Mouse (Mus musculus) stomach, embryonic 14.5 days (tissue): ENCODE measurements at regions not wholly inside any gene's neighbourhood (a gene's known extent, or its start where the extent isn't known, plus 50 kb on each side); places are given as distances from the start of the nearest gene placed in this dataset.

Source experiments
- ATAC-seq: fragments of 200-750 bp; cut with Nextera tagmentation; 2 replicates; pipeline ENCODE4 v1.8.0; 2017; ENCODE audit warnings: low read depth, moderate TSS enrichment; ENCODE audit not compliant: insufficient number of reproducible peaks, insufficient read depth, low FRiP score
- H3K27ac ChIP-seq: fragments of 300-500 bp; sonication (generic); 2 replicates; pipeline ENCODE4 v1.5.1; 2014; ENCODE audit warnings: mild to moderate bottlenecking, low read length, moderate library complexity, mixed read lengths
- H3K27me3 ChIP-seq: fragments of 300-500 bp; sonication (generic); 2 replicates; pipeline ENCODE4 v1.6.1; 2014; ENCODE audit warnings: low read length, control low read depth, mixed read lengths; ENCODE audit not compliant: control insufficient read depth, insufficient read depth
- H3K36me3 ChIP-seq: fragments of 300-500 bp; sonication (generic); 2 replicates; pipeline ENCODE4 v1.6.1; 2014; ENCODE audit warnings: mild to moderate bottlenecking, control low read depth, low read length, moderate library complexity, mixed read lengths; ENCODE audit not compliant: control insufficient read depth, insufficient read depth
- H3K4me1 ChIP-seq: fragments of 300-500 bp; sonication (generic); 2 replicates; pipeline ENCODE4 v1.6.1; 2014; ENCODE audit warnings: low read length, control low read depth, mixed read lengths; ENCODE audit not compliant: control insufficient read depth, insufficient read depth
- H3K4me2 ChIP-seq: fragments of 300-500 bp; sonication (generic); replicated peaks from 2 replicates; pipeline ENCODE4 v1.6.1; 2014; ENCODE audit warnings: low read depth, low read length, control low read depth
- H3K4me3 ChIP-seq: fragments of 300-500 bp; sonication (generic); 2 replicates; pipeline ENCODE4 v1.5.1; 2014; ENCODE audit warnings: low read depth, low read length, control low read depth
- H3K9ac ChIP-seq: fragments of 300-500 bp; sonication (generic); replicated peaks from 2 replicates; pipeline ENCODE4 v1.6.1; 2014; ENCODE audit warnings: low read depth, mild to moderate bottlenecking, control low read depth, low read length, moderate library complexity, mixed read lengths
- H3K9me3 ChIP-seq: fragments of 300-500 bp; sonication (generic); 2 replicates; pipeline ENCODE4 v1.6.1; 2016; ENCODE audit warnings: low read depth, low read length, control low read depth; ENCODE audit not compliant: control insufficient read depth
- WGBS: fragments of 180-500 bp; shearing (Covaris S2); extraction: QIAGEN DNeasy Blood & Tissue Kit; methylation state at CpG from one replicate; pipeline ENCODE4 v1.1.7; 2014; 5-methylcytosine and 5-hydroxymethylcytosine counted together

DNA sequence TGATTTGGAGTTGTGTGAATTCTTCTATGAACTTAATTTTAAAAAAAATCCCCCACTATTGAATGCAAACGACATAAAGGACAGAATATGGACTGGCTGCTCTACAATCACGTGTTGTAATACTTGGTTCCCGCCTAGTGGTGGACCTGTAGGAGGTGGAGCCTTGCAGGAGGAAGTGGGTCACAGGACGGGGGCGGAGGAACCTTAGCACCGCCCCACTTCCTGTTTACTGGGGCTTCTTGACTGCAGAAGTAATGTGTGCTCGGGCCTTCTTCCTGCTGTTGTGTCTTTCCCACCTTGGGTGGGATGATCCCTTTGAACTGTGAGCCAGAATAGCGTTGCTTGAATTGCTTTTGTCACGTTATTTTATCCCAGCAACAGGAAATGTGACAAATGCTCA lies 52.2 kb upstream of the Tmem108 start:
- no peaks in the 10 kb centered on the region for H3K4me1 ChIP-seq
- H3K4me3 ChIP-seq = no peak overlapping the region
- H3K27me3 ChIP-seq = no peaks in the 10 kb centered on the region
- H3K36me3 ChIP-seq = no peaks in the 10 kb centered on the region
- no peak overlapping the region for H3K27ac ChIP-seq
- H3K4me2 ChIP-seq = no peak overlapping the region
- no peak overlapping the region for H3K9ac ChIP-seq
- 82% methylated on average over 9 of the region's 9 CpGs for WGBS
- H3K9me3 ChIP-seq = no peaks in the 10 kb centered on the region
- ATAC-seq = no peak

DNA sequence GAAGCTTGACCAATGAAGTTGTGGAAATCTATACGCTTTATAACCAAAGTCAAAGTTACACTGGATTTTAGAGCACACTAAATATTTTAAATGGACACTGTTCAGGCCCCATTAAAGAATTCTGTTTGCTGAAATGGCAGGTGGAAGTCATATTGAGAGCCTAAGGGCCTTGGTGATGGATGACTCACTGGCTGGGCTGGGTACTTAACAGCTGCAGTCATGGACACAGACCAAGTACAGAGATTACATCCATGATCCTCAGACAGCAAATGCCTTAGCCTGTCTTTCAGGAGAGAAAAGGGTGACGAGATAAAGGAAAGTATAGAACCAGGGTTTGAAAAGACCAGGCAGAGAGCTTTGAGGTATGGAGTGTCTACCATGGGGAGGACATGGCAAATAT lies 57.4 kb upstream of the Tmem108 start:
- WGBS = 73% methylated on average over 2 of the region's 2 CpGs
- Histone ChIP-seq H3K4me2 (no peak overlapping the region), H3K9me3 (no peaks in the 10 kb centered on the region), H3K9ac (no peak overlapping the region), H3K36me3 (no peaks in the 10 kb centered on the region), H3K27ac (no peak overlapping the region), H3K4me1 (no peaks in the 10 kb centered on the region), H3K4me3 (no peak overlapping the region), H3K27me3 (no peaks in the 10 kb centered on the region)
- ATAC-seq = no peak

DNA sequence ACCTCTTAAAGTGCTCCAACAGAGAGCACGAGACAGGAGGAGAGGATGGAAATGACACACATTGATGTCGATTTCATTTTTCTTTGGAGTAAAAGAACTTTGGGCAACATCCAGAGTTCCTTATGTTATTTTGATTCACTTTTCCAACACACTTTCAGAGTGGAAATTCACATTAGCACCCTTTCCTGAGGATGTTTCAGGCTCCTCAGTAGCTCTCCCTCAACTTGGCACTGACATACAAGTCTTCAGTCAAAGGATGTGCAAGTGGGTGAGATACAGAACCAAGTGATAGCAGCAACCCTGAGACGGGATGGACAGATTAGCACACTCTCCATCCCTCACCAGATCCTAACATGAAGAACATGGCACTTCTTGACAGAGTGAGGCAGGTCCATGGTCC lies 60.0 kb upstream of the Tmem108 start:
- Histone ChIP-seq H3K4me1 (no peaks in the 10 kb centered on the region), H3K27me3 (no peaks in the 10 kb centered on the region), H3K27ac (no peak overlapping the region), H3K4me3 (no peak overlapping the region), H3K4me2 (no peak overlapping the region), H3K9me3 (no peaks in the 10 kb centered on the region), H3K36me3 (no peaks in the 10 kb centered on the region), H3K9ac (no peak overlapping the region)
- 87% methylated on average over 3 of the region's 3 CpGs for WGBS
- no peak for ATAC-seq

DNA sequence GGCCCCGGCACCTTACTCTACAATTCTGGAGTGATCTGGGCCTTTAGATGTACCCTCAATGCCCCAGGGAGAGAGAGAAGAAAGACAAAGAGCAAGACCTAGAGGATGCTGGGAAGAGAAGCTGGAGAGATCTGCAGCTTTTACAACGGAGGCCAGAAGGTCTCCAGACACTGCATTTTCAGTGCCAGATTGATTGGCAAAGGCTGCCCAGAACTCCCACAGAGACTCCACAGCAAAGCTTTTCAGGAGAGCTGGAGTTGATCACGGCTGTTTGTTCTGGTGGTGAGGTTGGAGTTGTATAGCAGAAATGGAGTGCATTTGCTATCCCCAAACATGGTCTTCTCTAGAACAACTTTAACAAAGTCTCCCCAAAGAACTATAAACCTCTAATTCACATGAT lies 61.9 kb upstream of the Tmem108 start:
- Histone ChIP-seq H3K4me1 (no peaks in the 10 kb centered on the region), H3K36me3 (no peaks in the 10 kb centered on the region), H3K4me2 (no peak overlapping the region), H3K9ac (no peak overlapping the region), H3K27ac (no peak overlapping the region), H3K4me3 (no peak overlapping the region), H3K27me3 (no peaks in the 10 kb centered on the region), H3K9me3 (peaks cover 3% of the 10 kb centered on the region; the same call in 1 of the 2 replicates)
- WGBS = 68% methylated on average over 3 of the region's 3 CpGs
- ATAC-seq = no peak

DNA sequence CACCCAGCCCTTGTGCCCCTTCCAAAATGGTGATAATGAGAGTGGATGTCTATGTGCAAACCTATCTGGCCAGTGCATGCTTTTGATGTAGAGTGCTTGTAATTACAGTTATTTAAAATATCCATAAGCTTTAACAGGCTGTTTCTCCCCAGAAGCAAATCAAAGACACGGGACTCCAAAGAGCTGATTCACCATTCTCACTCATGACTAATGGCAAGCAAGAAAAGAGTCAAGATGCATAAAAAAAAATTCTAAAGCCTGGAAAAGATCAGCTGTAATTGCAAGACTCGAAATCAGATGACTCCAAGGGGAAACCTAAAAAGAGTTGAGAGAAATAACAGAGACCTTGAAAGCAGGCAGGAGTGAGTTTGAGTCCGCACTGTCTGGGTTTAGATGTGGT lies 79.6 kb upstream of the Tmem108 start:
- no peak overlapping the region for H3K9ac ChIP-seq
- no peaks in the 10 kb centered on the region for H3K9me3 ChIP-seq
- H3K36me3 ChIP-seq = no peaks in the 10 kb centered on the region
- H3K27ac ChIP-seq = no peak overlapping the region
- no peak overlapping the region for H3K4me3 ChIP-seq
- WGBS = 69% methylated on average over 3 of the region's 3 CpGs
- ATAC-seq = no peak
- H3K27me3 ChIP-seq = no peaks in the 10 kb centered on the region
- H3K4me2 ChIP-seq = no peak overlapping the region
- no peaks in the 10 kb centered on the region for H3K4me1 ChIP-seq

DNA sequence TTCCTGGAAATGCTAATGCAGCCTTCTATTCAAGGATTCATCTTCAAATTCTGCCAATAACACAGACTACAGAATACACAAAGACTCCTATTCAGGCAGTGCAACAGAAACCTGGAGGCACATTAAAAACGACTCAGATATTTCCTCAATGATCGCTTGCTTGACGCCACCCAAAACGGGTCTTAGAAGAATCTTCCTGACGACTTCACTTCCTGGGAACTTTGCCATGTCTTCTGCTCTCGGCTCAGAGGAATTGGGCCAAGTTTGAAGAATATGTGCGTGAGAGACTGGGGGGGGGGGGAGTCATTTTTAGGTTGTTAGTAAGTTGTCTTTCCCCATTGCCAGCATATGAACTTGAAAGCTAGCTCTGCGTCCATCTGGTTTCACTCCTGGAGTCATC lies 82.2 kb upstream of the Tmem108 start:
- Histone ChIP-seq H3K4me1 (no peaks in the 10 kb centered on the region), H3K27ac (no peak overlapping the region), H3K9ac (no peak overlapping the region), H3K27me3 (no peaks in the 10 kb centered on the region), H3K4me2 (no peak overlapping the region), H3K36me3 (no peaks in the 10 kb centered on the region), H3K4me3 (no peak overlapping the region), H3K9me3 (no peaks in the 10 kb centered on the region)
- 66% methylated on average over 8 of the region's 8 CpGs for WGBS
- ATAC-seq = no peak

DNA sequence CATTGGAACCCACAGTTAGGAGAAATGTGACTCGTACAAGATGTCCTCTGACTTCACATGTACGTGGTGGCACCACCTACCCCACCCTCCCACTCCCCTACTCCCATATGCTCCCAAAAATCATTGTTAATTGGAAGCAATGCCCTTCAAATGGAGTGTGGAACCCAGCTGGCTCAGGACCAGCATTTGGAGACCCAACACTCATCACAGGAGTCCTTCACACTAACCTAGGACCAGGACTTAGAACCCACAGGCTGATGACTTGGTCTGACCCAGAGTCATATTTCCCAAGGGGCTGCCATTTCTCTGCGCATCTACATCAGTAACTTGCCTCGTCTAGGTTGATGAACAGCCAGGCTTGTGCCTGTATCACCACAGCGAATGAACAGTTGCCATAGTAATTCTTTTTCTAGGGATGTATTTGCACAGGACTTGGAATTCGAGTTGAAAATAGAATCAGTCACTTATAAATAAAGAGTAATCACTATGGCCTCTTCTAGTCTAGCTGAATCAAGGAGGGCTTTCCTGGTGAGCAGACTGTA lies 84.3 kb upstream of the Tmem108 start:
- Histone ChIP-seq H3K27ac (no peak overlapping the region), H3K4me3 (no peak overlapping the region), H3K4me2 (no peak overlapping the region), H3K9me3 (no peaks in the 10 kb centered on the region), H3K36me3 (no peaks in the 10 kb centered on the region), H3K9ac (no peak overlapping the region), H3K4me1 (no peaks in the 10 kb centered on the region), H3K27me3 (no peaks in the 10 kb centered on the region)
- no peak for ATAC-seq
- WGBS = 70% methylated on average over 6 of the region's 6 CpGs

DNA sequence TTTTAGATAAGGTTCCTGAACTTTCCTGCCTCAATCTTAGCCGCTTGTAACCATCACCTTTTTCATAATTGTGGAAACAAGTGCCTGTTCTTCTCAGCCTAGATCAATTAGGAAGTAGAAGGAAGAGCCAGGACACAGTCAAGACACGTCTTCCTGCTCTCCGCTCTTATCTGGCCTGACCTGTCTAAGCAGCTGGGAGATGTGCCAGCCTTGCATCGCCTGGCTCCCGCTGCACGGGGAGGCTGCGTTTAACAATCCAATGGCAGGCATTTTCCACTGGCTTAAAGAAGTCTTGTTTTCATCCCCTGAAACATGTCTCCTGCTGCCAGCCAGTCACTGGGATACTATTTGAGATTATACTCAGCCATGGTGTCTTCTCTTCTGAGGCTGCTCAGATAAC lies 86.3 kb upstream of the Tmem108 start:
- no peaks in the 10 kb centered on the region for H3K27me3 ChIP-seq
- no peaks in the 10 kb centered on the region for H3K9me3 ChIP-seq
- H3K27ac ChIP-seq = no peak overlapping the region
- 56% methylated on average over 7 of the region's 7 CpGs for WGBS
- no peak overlapping the region for H3K4me3 ChIP-seq
- no peak overlapping the region for H3K9ac ChIP-seq
- ATAC-seq = no peak
- no peaks in the 10 kb centered on the region for H3K36me3 ChIP-seq
- no peak overlapping the region for H3K4me2 ChIP-seq
- H3K4me1 ChIP-seq = no peaks in the 10 kb centered on the region

DNA sequence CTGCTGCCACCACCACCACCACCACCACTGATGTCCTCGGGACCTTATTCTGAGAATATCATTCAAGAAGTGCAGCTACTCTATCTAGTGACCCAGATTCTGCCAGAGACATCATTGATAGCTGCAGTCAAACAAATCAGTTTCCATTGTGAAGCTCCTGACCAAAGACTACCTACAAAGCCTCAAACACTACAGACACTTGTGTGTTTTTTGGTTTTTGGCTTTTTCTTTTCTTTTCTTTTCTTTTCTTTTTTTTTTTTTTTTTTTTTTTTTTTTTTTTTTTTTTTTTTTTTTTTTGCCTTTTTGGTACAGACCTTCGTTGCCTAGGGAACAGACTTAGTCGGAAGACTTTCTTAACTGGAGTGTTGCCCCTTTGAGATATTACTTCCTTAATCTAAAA lies 87.4 kb upstream of the Tmem108 start:
- Histone ChIP-seq H3K4me1 (no peaks in the 10 kb centered on the region), H3K9ac (no peak overlapping the region), H3K9me3 (0 out of 2 replicates have a peak, but pooled peaks cover 5% of the 10 kb centered on the region), H3K36me3 (no peaks in the 10 kb centered on the region), H3K4me3 (no peak overlapping the region), H3K27me3 (no peaks in the 10 kb centered on the region), H3K4me2 (no peak overlapping the region), H3K27ac (no peak overlapping the region)
- ATAC-seq = no peak
- 73% methylated on average over 3 of the region's 3 CpGs for WGBS
